Mouse (Mus musculus): Measurements from ENCODE around the gene Dhcr7. TPM values are rescaled to one million over a fixed set of nuclear protein-coding genes. Genes with fewer than 3 reads are reported as not detected.

Dhcr7 gene
- polyA plus RNA-seq, 1 experiment, result 36.6 TPM

GRCm38 (mm10) chr7:143848768-143849482 is 26.0 kb downstream of the Dhcr7 start:
- H3K4me3 ChIP-seq (ENCODE audit: insufficient read depth, low read length), result no peak overlapping the region
- no peaks in the 10 kb centered on the region for H3K4me1 ChIP-seq (ENCODE audit: control insufficient read depth, insufficient read depth, low read length)
- TF ChIP-seq POLR2A (IDR thresholded peaks at IDR 0.05; ENCODE audit: low read depth, low read length) (no peak), CTCF (IDR thresholded peaks at IDR 0.05; ENCODE audit: borderline replicate concordance, insufficient read depth, low read length) (no peak)
- no peak overlapping the region for H3K27ac ChIP-seq (ENCODE audit: insufficient read depth, low read length)

GRCm38 (mm10) chr7:143866538-143866937 is 43.6 kb downstream of the Dhcr7 start, which contains the start of gene Gm498:
Gene Gm498, plus strand, starts transcription at chr7:143866838.
- no peaks in the 10 kb centered on the region for H3K4me1 ChIP-seq (ENCODE audit: control insufficient read depth, insufficient read depth, low read length)
- H3K4me3 ChIP-seq (ENCODE audit: insufficient read depth, low read length), result no peak within 1 kb of the TSS
- H3K27ac ChIP-seq (ENCODE audit: insufficient read depth, low read length), result no peak within 1 kb of the TSS
- no peak for TF ChIP-seq POLR2A (IDR thresholded peaks at IDR 0.05; ENCODE audit: low read depth, low read length)
- TF ChIP-seq CTCF (IDR thresholded peaks at IDR 0.05; ENCODE audit: borderline replicate concordance, insufficient read depth, low read length), result no peak

DNA sequence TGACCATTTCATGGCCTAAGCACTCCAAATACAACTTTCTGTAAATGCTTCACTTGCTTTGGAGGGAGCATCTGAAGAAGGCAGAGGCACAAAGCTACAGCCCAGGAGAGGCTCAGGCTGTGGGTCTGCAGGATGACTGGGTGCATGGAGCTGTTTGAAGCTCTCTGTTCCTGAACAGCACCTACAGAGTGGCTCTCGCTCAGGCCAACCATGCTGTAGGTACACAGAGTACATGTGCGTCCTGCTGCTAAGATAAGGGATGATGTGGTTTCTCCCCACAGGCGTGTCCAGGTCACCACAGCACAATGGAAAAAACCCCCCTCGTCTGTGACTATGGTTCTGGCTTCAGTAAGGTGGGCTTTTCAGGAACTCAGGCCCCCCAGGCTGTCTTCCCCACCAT is 45.9 kb downstream of the Dhcr7 start:
- Histone ChIP-seq H3K4me1 (ENCODE audit: control insufficient read depth, insufficient read depth, low read length) (no peaks in the 10 kb centered on the region), H3K4me3 (ENCODE audit: insufficient read depth, low read length) (no peak overlapping the region), H3K27ac (ENCODE audit: insufficient read depth, low read length) (no peak overlapping the region)
- TF ChIP-seq POLR2A (IDR thresholded peaks at IDR 0.05; ENCODE audit: low read depth, low read length), result no peak
- TF ChIP-seq CTCF (IDR thresholded peaks at IDR 0.05; ENCODE audit: borderline replicate concordance, insufficient read depth, low read length), result no peak

DNA sequence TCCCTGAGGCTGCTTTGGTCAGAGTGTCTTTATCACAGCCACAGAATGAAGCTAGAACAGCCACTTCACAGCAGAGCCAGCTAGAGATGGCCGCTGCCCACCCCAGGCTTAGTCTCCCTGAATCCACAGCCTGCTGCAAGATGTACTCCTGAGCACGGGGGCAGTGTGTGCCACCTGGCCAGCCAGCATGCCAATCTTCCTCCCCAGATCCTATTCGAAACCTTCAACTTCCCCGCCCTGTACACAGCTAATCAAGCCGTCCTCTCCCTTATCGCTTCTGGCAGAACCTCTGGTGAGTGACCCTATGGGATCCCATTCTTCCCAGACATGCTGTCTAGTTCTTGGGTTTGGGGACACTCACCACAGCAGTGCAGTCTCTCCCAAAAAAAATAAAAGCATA is 60.8 kb downstream of the Dhcr7 start:
- Histone ChIP-seq H3K27ac (ENCODE audit: insufficient read depth, low read length) (no peak overlapping the region), H3K4me3 (ENCODE audit: insufficient read depth, low read length) (no peak overlapping the region), H3K4me1 (ENCODE audit: control insufficient read depth, insufficient read depth, low read length) (no peaks in the 10 kb centered on the region)
- TF ChIP-seq CTCF (IDR thresholded peaks at IDR 0.05; ENCODE audit: borderline replicate concordance, insufficient read depth, low read length), result no peak

- Histone ChIP-seq H3K27ac (ENCODE audit: insufficient read depth, low read length) (no peak overlapping the region), H3K4me3 (ENCODE audit: insufficient read depth, low read length) (no peak overlapping the region), H3K4me1 (ENCODE audit: control insufficient read depth, insufficient read depth, low read length) (no peaks in the 10 kb centered on the region)
- TF ChIP-seq CTCF (IDR thresholded peaks at IDR 0.05; ENCODE audit: borderline replicate concordance, insufficient read depth, low read length) (no peak), POLR2A (IDR thresholded peaks at IDR 0.05; ENCODE audit: low read depth, low read length) (no peak)
Measured at GRCm38 (mm10) chr7:143891146-143891545, 68.2 kb downstream of the Dhcr7 start.

GRCm38 (mm10) chr7:143892361-143892760 is 69.4 kb downstream of the Dhcr7 start:
- no peak overlapping the region for H3K27ac ChIP-seq (ENCODE audit: insufficient read depth, low read length)
- no peak overlapping the region for H3K4me3 ChIP-seq (ENCODE audit: insufficient read depth, low read length)
- H3K4me1 ChIP-seq (ENCODE audit: control insufficient read depth, insufficient read depth, low read length), result no peaks in the 10 kb centered on the region
- TF ChIP-seq CTCF (IDR thresholded peaks at IDR 0.05; ENCODE audit: borderline replicate concordance, insufficient read depth, low read length) (no peak), POLR2A (IDR thresholded peaks at IDR 0.05; ENCODE audit: low read depth, low read length) (no peak)

Other genes starting within 250 kb of the Dhcr7 start
- gene Cars, start 223.1 kb upstream of the Dhcr7 start, polyA plus RNA-seq (2011; ENCODE audit: insufficient read length, low read depth, missing spikeins), result 99.8 and 117 TPM in 2 replicates
- gene Tnfrsf26, start 194.4 kb upstream of the Dhcr7 start, polyA plus RNA-seq (2011; ENCODE audit: insufficient read length, low read depth, missing spikeins), result 1.4 and 1.6 TPM in 2 replicates
- 13.4 and 15.9 TPM in 2 replicates for gene Tnfrsf22, start 173.5 kb upstream of the Dhcr7 start, polyA plus RNA-seq (2011; ENCODE audit: insufficient read length, low read depth, missing spikeins)
- gene Tnfrsf23, start 137.3 kb upstream of the Dhcr7 start, polyA plus RNA-seq (2011; ENCODE audit: insufficient read length, low read depth, missing spikeins), result 46.4 and 78.0 TPM in 2 replicates
- gene Osbpl5, start 66.2 kb upstream of the Dhcr7 start, polyA plus RNA-seq (2011; ENCODE audit: insufficient read length, low read depth, missing spikeins), result 54.2 and 70.5 TPM in 2 replicates
- gene Mrgprg, start 56.2 kb upstream of the Dhcr7 start, polyA plus RNA-seq (2011; ENCODE audit: insufficient read length, low read depth, missing spikeins), result not detected in 2 replicates
- 2.3 and 2.5 TPM in 2 replicates for gene Mrgpre, start 38.6 kb upstream of the Dhcr7 start, polyA plus RNA-seq (2011; ENCODE audit: insufficient read length, low read depth, missing spikeins)
- gene Nadsyn1, start 296 bp upstream of the Dhcr7 start, polyA plus RNA-seq (2011; ENCODE audit: insufficient read length, low read depth, missing spikeins), result 6.6 and 7.0 TPM in 2 replicates
- gene Gm498, start 43.7 kb downstream of the Dhcr7 start, polyA plus RNA-seq (2011; ENCODE audit: insufficient read length, low read depth, missing spikeins), result not detected in 2 replicates
- gene Shank2, start 178.8 kb downstream of the Dhcr7 start, polyA plus RNA-seq (2011; ENCODE audit: insufficient read length, low read depth, missing spikeins), result 1.6 and 3.4 TPM in 2 replicates